Mouse (Mus musculus) ES-E14 (cell line): ENCODE results near the gene Otop2. TPM values are rescaled to one million over a fixed set of nuclear protein-coding genes. Genes with fewer than 3 reads are reported as not detected.

Experiments
- DNase-seq: peaks from one replicate; pipeline ENCODE4 v3.0.0-alpha.2; 2013; ENCODE audit warnings: low read depth, low spot score
- H3K27ac ChIP-seq: 2 replicates; pipeline ENCODE4 v1.5.1; 2012; ENCODE audit warnings: low read depth, mild to moderate bottlenecking, low read length, moderate library complexity, mixed read lengths; ENCODE audit not compliant: poor library complexity, insufficient read depth, severe bottlenecking
- H3K36me3 ChIP-seq: 2 replicates; pipeline ENCODE4 v1.6.1; 2012; ENCODE audit warnings: mild to moderate bottlenecking, low read length, moderate library complexity, mixed read lengths; ENCODE audit not compliant: control insufficient read depth, poor library complexity, insufficient read depth, severe bottlenecking
- H3K4me1 ChIP-seq, 2 experiments: fragments of 150-350 bp in 1 of 2; sonication (generic) in 1 of 2; 2 replicates each; pipeline ENCODE4 v1.6.1; 2012; ENCODE audit warnings: low read length in 2 of 2, mild to moderate bottlenecking in 1 of 2, mixed read lengths in 1 of 2; ENCODE audit not compliant: control insufficient read depth in 2 of 2, insufficient read depth in 2 of 2, poor library complexity in 1 of 2
- H3K4me3 ChIP-seq, 2 experiments: fragments of 150-350 bp in 1 of 2; sonication (generic) in 1 of 2; 2 replicates each; pipeline ENCODE4 v1.5.1; 2012; ENCODE audit warnings: low read length in 2 of 2, low read depth in 1 of 2, mild to moderate bottlenecking in 1 of 2, mixed read lengths in 1 of 2; ENCODE audit not compliant: insufficient read depth in 1 of 2, poor library complexity in 1 of 2, severe bottlenecking in 1 of 2
- H3K9ac ChIP-seq: 2 replicates; pipeline ENCODE4 v1.6.1; 2012; ENCODE audit warnings: low read depth, mild to moderate bottlenecking, low read length, mixed read lengths; ENCODE audit not compliant: poor library complexity, insufficient read depth, severe bottlenecking
- H3K9me3 ChIP-seq: fragments of 150-350 bp; sonication (generic); 2 replicates; pipeline ENCODE4 v1.6.1; 2012; ENCODE audit warnings: low read depth, mild to moderate bottlenecking, low read length; ENCODE audit not compliant: control insufficient read depth, insufficient read depth
- CHD2 ChIP-seq: IDR thresholded peaks from 2 replicates; pipeline ENCODE4 v1.6.1; 2014; ENCODE audit warnings: mild to moderate bottlenecking, low read depth, low read length, inconsistent platforms
- HCFC1 ChIP-seq: IDR thresholded peaks from 2 replicates; pipeline ENCODE4 v1.6.1; 2012; ENCODE audit warnings: low read length, inconsistent platforms, borderline replicate concordance; ENCODE audit not compliant: insufficient read depth
- MAFK ChIP-seq: IDR thresholded peaks from 2 replicates; pipeline ENCODE4 v1.6.1; 2014; ENCODE audit warnings: mild to moderate bottlenecking, low read depth, low read length, inconsistent platforms; ENCODE audit not compliant: insufficient read depth
- ZC3H11A ChIP-seq: IDR thresholded peaks from 2 replicates; pipeline ENCODE4 v1.6.1; 2012; ENCODE audit warnings: low read depth, mild to moderate bottlenecking, inconsistent platforms, low read length, borderline replicate concordance
- ZNF384 ChIP-seq: IDR thresholded peaks from 2 replicates; pipeline ENCODE4 v1.6.1; 2012; ENCODE audit warnings: low read depth, low read length, inconsistent platforms
- in situ Hi-C, 2 experiments: fragments of 600-800 bp; cut with MboI; formaldehyde crosslinking; loops; one replicate each; pipeline ENCODE4 v1.15.1; 2025; ENCODE audit warnings: low sequenced_read_pairs in 2 of 2, inconsistent platforms in 1 of 2; ENCODE audit not compliant: unreplicated experiment in 2 of 2
- total RNA-seq: library from RNA; depleted of rRNA; stranded (reverse); fragments of 300-350 nt; gene quantifications from 2 replicates; pipeline ENCODE4 v1.2.3, GENCODE M21; 2012

Gene Otop2
- total RNA-seq, 1 experiment = 0.18 TPM

DNA sequence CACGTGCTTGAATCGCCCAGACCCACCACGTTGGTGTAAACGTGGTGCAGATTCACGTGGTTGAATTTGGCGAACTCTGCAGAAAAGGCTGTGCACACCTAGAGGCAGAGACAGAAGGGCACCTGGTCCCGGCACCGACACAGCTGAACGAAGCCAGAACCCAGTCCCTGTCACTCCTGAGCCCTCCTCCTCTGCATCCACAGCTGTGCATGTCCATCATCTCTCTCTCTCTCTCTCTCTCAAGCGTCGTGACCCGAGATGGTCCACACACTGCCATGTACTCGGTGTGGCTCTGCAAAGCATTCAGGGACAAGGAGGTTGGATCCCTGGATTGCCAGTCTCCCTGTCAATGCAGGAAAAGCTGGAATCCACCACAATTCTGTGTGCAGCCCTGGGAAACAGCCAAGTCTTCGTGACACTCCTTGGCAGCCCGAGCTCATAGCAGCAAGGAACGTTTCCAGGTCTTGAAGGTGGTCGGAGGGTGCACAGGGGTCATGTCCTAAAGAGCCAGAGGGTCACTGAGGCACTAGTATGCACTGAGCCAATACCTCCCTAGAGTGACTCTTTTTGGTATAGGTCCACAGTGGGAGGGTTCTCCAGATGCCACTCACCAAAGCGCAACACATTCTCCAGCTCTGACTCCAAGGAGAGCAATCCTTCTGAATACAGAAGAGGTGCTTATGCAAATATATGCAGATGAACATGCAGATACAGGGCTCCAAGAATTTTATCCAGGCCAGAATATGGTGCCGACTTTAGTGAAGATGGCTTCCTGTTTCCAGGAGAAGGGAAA, 20.6 kb upstream of the Otop2 start:
- Histone ChIP-seq H3K4me1 (peaks cover 0 to 3% of the 10 kb centered on the region in 2 experiments; a peak in 1 of 4 replicates), H3K27ac (no peak overlapping the region), H3K4me3 (no peak overlapping the region), H3K9ac (no peak overlapping the region), H3K9me3 (no peaks in the 10 kb centered on the region), H3K36me3 (no peaks in the 10 kb centered on the region)
- TF ChIP-seq ZC3H11A (no peak), ZNF384 (no peak), MAFK (no peak), HCFC1 (no peak), CHD2 (no peak)
- in situ Hi-C loops = no loop called here
- DNase-seq = no peak

- no peaks in the 10 kb centered on the region for H3K9me3 ChIP-seq
- H3K9ac ChIP-seq = no peak overlapping the region
- TF ChIP-seq ZC3H11A (no peak), ZNF384 (no peak), HCFC1 (no peak), MAFK (no peak), CHD2 (no peak)
- no peak for DNase-seq
- H3K27ac ChIP-seq = no peak overlapping the region
- no peak overlapping the region for H3K4me3 ChIP-seq
- peaks cover 2 to 13% of the 10 kb centered on the region in 2 experiments; a peak in 2 of 4 replicates for H3K4me1 ChIP-seq
- no peaks in the 10 kb centered on the region for H3K36me3 ChIP-seq
- in situ Hi-C loops = no loop called here
Measured at GRCm38 (mm10) chr11:115287386-115287785, 19.6 kb upstream of the Otop2 start.

DNA sequence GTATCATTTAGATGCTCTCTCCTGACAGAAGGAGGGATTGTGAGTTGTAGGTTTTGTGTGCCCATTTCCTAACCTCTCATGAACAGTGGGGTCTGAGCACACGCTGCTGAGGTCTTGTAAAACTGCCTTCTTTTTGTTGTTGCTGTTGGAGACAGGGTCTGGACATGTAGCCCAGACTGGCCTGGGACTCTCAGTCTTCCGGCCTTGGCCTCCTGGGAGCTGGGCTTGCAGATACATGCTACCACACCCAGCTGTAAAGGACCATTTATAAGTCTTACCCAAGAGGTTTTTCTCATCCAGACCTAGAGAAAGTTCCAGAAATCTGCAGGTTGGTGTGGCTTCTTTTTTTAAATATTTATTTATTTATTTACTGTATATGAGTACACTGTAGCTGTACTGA, 18.7 kb upstream of the Otop2 start:
- TF ChIP-seq HCFC1 (no peak), CHD2 (no peak)
- peaks cover 3 to 15% of the 10 kb centered on the region in 2 experiments; a peak in 2 of 4 replicates for H3K4me1 ChIP-seq
- H3K9ac ChIP-seq = no peak overlapping the region
- H3K4me3 ChIP-seq = no peak overlapping the region
- no peak for DNase-seq
- in situ Hi-C loops = no loop called here
- H3K36me3 ChIP-seq = no peaks in the 10 kb centered on the region
- H3K9me3 ChIP-seq = no peaks in the 10 kb centered on the region
- H3K27ac ChIP-seq = no peak overlapping the region

DNA sequence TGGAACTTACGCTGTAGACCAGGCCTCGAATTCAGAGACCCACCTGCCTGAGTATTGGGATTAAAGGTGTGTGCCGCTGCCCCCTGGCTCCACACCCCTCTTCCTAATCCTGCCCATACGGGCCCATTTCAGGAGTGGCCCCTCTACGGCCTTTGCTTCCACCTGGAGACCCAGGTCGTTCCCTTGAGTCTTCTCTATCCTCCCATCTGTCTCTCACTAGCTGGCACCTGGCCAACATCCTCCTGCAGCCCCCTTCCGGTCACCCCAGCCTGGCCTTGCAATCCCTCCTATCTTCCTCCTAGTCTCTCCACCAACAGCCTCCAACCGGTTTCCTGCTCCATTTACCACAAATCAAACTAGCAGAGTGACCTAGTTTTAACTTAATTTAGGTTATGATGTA, 17.1 kb upstream of the Otop2 start:
- DNase-seq = no peak
- TF ChIP-seq ZNF384 (no peak), HCFC1 (no peak), MAFK (no peak), CHD2 (no peak), ZC3H11A (no peak)
- in situ Hi-C loops = no loop called here
- Histone ChIP-seq H3K4me3 (no peak overlapping the region), H3K4me1 (peaks cover 3 to 25% of the 10 kb centered on the region in 2 experiments; a peak in 2 of 4 replicates), H3K9ac (no peak overlapping the region), H3K36me3 (no peaks in the 10 kb centered on the region), H3K9me3 (no peaks in the 10 kb centered on the region), H3K27ac (no peak overlapping the region)

- no peak overlapping the region for H3K4me3 ChIP-seq
- H3K9ac ChIP-seq = no peak overlapping the region
- H3K9me3 ChIP-seq = no peaks in the 10 kb centered on the region
- peaks cover 3 to 25% of the 10 kb centered on the region in 2 experiments; a peak in 2 of 4 replicates for H3K4me1 ChIP-seq
- DNase-seq = no peak
- in situ Hi-C loops = no loop called here
- no peak overlapping the region for H3K27ac ChIP-seq
- TF ChIP-seq ZC3H11A = no peak
- no peaks in the 10 kb centered on the region for H3K36me3 ChIP-seq
Measured at GRCm38 (mm10) chr11:115290314-115290713, 16.6 kb upstream of the Otop2 start.
